Mouse (Mus musculus) bone marrow macrophage, adult 2 months (primary cell): ENCODE measurements at regions not wholly inside any gene's neighbourhood (a gene's known extent, or its start where the extent isn't known, plus 50 kb on each side); places are given as distances from the start of the nearest gene placed in this dataset.

Experiments
- H3K27ac ChIP-seq: 2 replicates; pipeline ENCODE4 v1.5.1; 2012; ENCODE audit warnings: low read depth, low read length; ENCODE audit not compliant: insufficient read depth
- H3K4me1 ChIP-seq: 2 replicates; pipeline ENCODE4 v1.6.1; 2012; ENCODE audit warnings: low read length; ENCODE audit not compliant: control insufficient read depth, insufficient read depth
- H3K4me3 ChIP-seq: 2 replicates; pipeline ENCODE4 v1.5.1; 2012; ENCODE audit warnings: mild to moderate bottlenecking, low read length, moderate library complexity; ENCODE audit not compliant: insufficient read depth
- CTCF ChIP-seq: IDR thresholded peaks from 2 replicates; pipeline ENCODE4 v1.5.1; 2012; ENCODE audit warnings: low read depth, mild to moderate bottlenecking, low read length, moderate library complexity
- POLR2A ChIP-seq: IDR thresholded peaks from 2 replicates; pipeline ENCODE4 v1.6.1; 2012; ENCODE audit warnings: mild to moderate bottlenecking, low read depth, low read length, borderline replicate concordance

DNA sequence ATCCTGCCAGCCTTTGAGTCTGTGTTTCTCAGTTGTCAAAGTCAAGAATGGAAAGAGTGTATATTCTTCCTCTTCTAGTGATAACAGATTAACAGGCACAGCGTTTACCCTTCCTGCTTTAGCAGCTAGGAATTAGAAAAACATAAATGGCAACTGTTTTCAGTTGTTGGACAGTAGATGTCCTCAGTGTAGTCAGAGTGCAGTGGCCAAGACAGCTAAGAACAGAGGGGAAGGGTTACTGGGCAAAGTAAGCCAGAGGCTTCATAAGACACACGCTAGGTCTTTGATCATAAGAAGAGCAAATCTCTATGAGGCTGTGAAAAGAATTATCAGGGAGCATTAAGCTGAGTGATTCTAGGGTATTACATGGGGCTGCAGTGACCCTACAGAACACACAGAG, 191.3 kb downstream of the Cyp26b1 start:
- no peak overlapping the region for H3K4me3 ChIP-seq
- H3K4me1 ChIP-seq: no peaks in the 10 kb centered on the region
- H3K27ac ChIP-seq: no peak overlapping the region
- TF ChIP-seq CTCF: no peak
- TF ChIP-seq POLR2A: no peak

GRCm38 (mm10) chr6:84394496-84395090, 199.1 kb downstream of the Cyp26b1 start:
- no peaks in the 10 kb centered on the region for H3K4me1 ChIP-seq
- no peak for TF ChIP-seq POLR2A
- no peak for TF ChIP-seq CTCF
- H3K4me3 ChIP-seq: no peak overlapping the region
- no peak overlapping the region for H3K27ac ChIP-seq

- no peak overlapping the region for H3K4me3 ChIP-seq
- H3K27ac ChIP-seq: no peak overlapping the region
- no peaks in the 10 kb centered on the region for H3K4me1 ChIP-seq
- TF ChIP-seq POLR2A: no peak
- no peak for TF ChIP-seq CTCF
Observed at GRCm38 (mm10) chr6:84393519-84394231, 200.0 kb downstream of the Cyp26b1 start.

GRCm38 (mm10) chr6:84392752-84393511, 200.8 kb downstream of the Cyp26b1 start:
- Histone ChIP-seq H3K4me3 (no peak overlapping the region), H3K27ac (no peak overlapping the region), H3K4me1 (no peaks in the 10 kb centered on the region)
- TF ChIP-seq CTCF: no peak
- TF ChIP-seq POLR2A: no peak

GRCm38 (mm10) chr6:84391016-84391415, 202.7 kb downstream of the Cyp26b1 start:
- TF ChIP-seq POLR2A (no peak), CTCF (no peak)
- Histone ChIP-seq H3K4me3 (no peak overlapping the region), H3K27ac (no peak overlapping the region), H3K4me1 (no peaks in the 10 kb centered on the region)

DNA sequence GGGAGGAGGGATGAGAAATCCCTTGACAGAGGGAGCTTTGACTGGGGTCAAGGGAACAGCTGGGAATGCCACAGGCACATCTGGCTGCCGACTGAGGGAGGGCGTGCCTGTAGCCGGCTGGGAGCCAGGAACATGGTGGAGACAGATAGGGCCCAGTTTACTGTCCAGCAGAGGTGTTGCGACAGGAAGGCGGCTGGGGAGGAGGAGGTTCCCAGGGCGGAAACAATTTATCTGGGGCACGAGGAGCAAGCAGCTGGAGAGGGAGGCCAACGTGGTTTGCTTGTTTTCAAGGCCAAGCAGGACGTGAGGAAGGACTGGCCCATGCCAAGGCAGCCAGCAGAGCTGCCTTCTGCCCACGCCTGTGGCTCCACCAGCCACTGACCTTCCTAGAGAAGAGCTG, 208.0 kb downstream of the Cyp26b1 start:
- no peak for TF ChIP-seq CTCF
- no peak for TF ChIP-seq POLR2A
- H3K4me3 ChIP-seq: no peak overlapping the region
- no peaks in the 10 kb centered on the region for H3K4me1 ChIP-seq
- H3K27ac ChIP-seq: no peak overlapping the region

DNA sequence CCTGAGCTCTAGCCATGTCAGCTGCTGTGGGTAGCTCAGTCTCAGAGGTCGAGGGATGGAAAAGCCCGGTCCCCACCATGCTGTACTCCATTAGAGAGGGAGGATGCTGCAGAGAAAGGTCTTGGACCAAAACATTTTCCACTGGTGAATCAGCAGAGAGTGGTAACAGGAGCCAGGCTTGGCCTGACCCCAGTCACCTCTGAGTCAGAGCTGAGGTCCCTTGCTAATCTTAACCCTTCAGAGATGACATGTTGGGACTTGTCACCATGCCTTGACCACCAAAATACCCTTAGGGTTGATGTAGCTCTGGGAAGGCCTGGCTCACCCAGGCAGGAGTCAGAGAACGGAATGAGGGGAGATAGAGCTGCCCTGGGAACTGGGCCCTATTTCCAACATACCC, 210.0 kb downstream of the Cyp26b1 start:
- no peak overlapping the region for H3K27ac ChIP-seq
- TF ChIP-seq POLR2A (no peak), CTCF (no peak)
- no peaks in the 10 kb centered on the region for H3K4me1 ChIP-seq
- H3K4me3 ChIP-seq: no peak overlapping the region

DNA sequence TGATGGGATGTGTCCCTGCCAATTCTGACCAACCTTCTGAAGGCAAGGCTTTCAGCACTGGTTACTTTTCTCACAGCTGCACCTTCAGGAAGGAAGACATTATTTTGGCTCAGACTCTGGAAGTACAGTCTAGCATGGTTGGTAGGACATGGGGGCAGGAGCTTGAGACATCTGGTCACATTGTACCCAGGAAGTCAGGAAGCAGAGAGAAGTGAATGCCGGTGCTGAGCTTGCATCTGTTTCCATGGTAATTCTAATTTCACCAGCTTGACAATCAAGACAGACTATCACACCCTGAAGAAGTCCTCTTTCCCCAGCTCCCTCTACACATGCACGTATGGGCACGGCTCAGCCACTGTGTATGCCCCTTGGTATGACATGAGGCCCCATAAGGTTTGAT, 210.6 kb downstream of the Cyp26b1 start:
- no peak overlapping the region for H3K4me3 ChIP-seq
- H3K27ac ChIP-seq: no peak overlapping the region
- no peak for TF ChIP-seq POLR2A
- no peak for TF ChIP-seq CTCF
- H3K4me1 ChIP-seq: no peaks in the 10 kb centered on the region

GRCm38 (mm10) chr6:84381571-84381970, 212.1 kb downstream of the Cyp26b1 start:
- no peak overlapping the region for H3K27ac ChIP-seq
- H3K4me1 ChIP-seq: no peaks in the 10 kb centered on the region
- H3K4me3 ChIP-seq: no peak overlapping the region
- TF ChIP-seq CTCF: no peak

DNA sequence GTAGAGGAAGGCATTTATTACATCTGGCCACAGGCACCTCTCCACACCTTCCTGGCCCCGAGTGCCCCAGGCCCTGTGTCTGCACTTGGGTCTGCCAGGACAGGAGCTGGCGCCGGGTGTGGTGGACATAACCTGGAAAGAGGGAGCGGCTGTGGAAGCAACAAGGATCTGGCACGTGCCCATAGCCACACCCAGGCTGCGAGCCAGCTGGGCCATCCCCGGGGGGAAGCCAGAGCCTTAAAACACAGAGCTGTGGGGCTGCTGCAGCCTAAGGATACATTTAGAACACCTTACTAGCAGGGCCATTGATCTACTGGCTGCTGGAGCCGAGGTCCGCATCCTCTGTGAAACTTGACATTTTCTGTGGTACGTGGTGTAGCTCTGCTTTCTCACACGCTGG, 217.0 kb downstream of the Cyp26b1 start:
- TF ChIP-seq CTCF (no peak), POLR2A (no peak)
- no peak overlapping the region for H3K27ac ChIP-seq
- H3K4me3 ChIP-seq: no peak overlapping the region
- H3K4me1 ChIP-seq: no peaks in the 10 kb centered on the region
